In genomic region chr13:5666235-5667007, GRCm38 (mm10) we compare ENCODE assay signal across 28 mouse cellular contexts.
A peak's percentile ranks its signal among the peaks of the same experiment; 100 is the strongest.
DNase-seq lines count a peak whose midpoint lies in the region; ATAC-seq and TF ChIP-seq lines count a peak whose summit lies in the region.
"Had no signal": no experiment of that assay in that cellular context is flagged by ENCODE, and none has a peak within 500 bp of the region (broad histone marks: within the 10 kb centered on the region; RNA-seq: fewer than 3 reads in every experiment).

No protein-coding gene starts in this region.

- no peaks in the 10 kb centered on the region for H3K36me3 ChIP-seq in lung, postnatal 0 days (ENCODE audit: insufficient read depth, low read length)
- H3K36me3 ChIP-seq in C2C12 (ENCODE audit: control insufficient read depth, insufficient read depth): no peaks in the 10 kb centered on the region
- H3K36me3 ChIP-seq: embryonic facial prominence, embryonic 15.5 days; G1E; hindbrain, embryonic 12.5 days; limb, embryonic 15.5 days; liver, embryonic 15.5 days; midbrain, embryonic 10.5 days had no signal

- no peak for TF ChIP-seq CTCF in lung, postnatal 0 days (IDR thresholded peaks at IDR 0.05)
- TF ChIP-seq CTCF in lung, adult 2 months (IDR thresholded peaks at IDR 0.05; ENCODE audit: insufficient read depth, low read length): no peak
- TF ChIP-seq CTCF in C2C12 (IDR thresholded peaks at IDR 0.05; ENCODE audit: control insufficient read depth, insufficient read depth, insufficient read length) (no peak), Patski (IDR thresholded peaks at IDR 0.05) (no peak)

- no peaks in the 10 kb centered on the region for H3K27me3 ChIP-seq in lung, postnatal 0 days (replicated peaks; ENCODE audit: insufficient read depth, low read length)
- no peaks in the 10 kb centered on the region for H3K27me3 ChIP-seq in C2C12 (ENCODE audit: control insufficient read depth, insufficient read depth, insufficient read length)
- no peaks in the 10 kb centered on the region for H3K27me3 ChIP-seq in Patski
- H3K27me3 ChIP-seq: CH12.LX; embryonic facial prominence, embryonic 15.5 days; hindbrain, embryonic 12.5 days; limb, embryonic 15.5 days; liver, embryonic 15.5 days had no signal

- H3K9me3 ChIP-seq in lung, postnatal 0 days (ENCODE audit: low read length): no peaks in the 10 kb centered on the region
- H3K9me3 ChIP-seq: embryonic facial prominence, embryonic 15.5 days; G1E; hindbrain, embryonic 12.5 days; limb, embryonic 15.5 days; liver, embryonic 15.5 days; midbrain, embryonic 10.5 days had no signal

- H3K79me2 ChIP-seq in C2C12 (ENCODE audit: control insufficient read depth, insufficient read depth): no peaks in the 10 kb centered on the region

- no peaks in the 10 kb centered on the region for H3K4me1 ChIP-seq in lung, postnatal 0 days (ENCODE audit: insufficient read depth, low read depth, low read length)
- H3K4me1 ChIP-seq in lung, adult 2 months (ENCODE audit: control insufficient read depth, insufficient read depth, low read length): no peaks in the 10 kb centered on the region; the same call in 1 of the 2 replicates
- H3K4me1 ChIP-seq: embryonic facial prominence, embryonic 15.5 days; hindbrain, embryonic 12.5 days; limb, embryonic 15.5 days; liver, embryonic 15.5 days; midbrain, embryonic 10.5 days had no signal

- no peak overlapping the region for H3K9ac ChIP-seq in lung, postnatal 0 days (replicated peaks; ENCODE audit: low read depth)
- H3K9ac ChIP-seq: embryonic facial prominence, embryonic 15.5 days; hindbrain, embryonic 12.5 days; limb, embryonic 15.5 days; liver, embryonic 15.5 days had no signal

- POLR2A ChIA-PET in Patski (lab: Charles Lee): no interaction called here

- peak; percentile 65; the same call in 1 of the 2 replicates for TF ChIP-seq EP300 in lung, postnatal 0 days (IDR thresholded peaks at IDR 0.05)

- H3K79me3 ChIP-seq in C2C12 (ENCODE audit: low read depth): no peaks in the 10 kb centered on the region

- H3K27ac ChIP-seq in lung, postnatal 0 days (ENCODE audit: low read length): no peak overlapping the region
- H3K27ac ChIP-seq: embryonic facial prominence, embryonic 15.5 days; hindbrain, embryonic 12.5 days; limb, embryonic 15.5 days; liver, embryonic 15.5 days; macrophage; midbrain, embryonic 10.5 days had no signal

- CTCF ChIA-PET in Patski (lab: Charles Lee): interaction anchor here (1.5 kb wide), 1 partner anchor 9 kb away, joined by 3 read pairs; no protein-coding TSS in a partner anchor

- no peak overlapping the region for H3K4me2 ChIP-seq in lung, postnatal 0 days (replicated peaks; ENCODE audit: low read depth, low read length)
- H3K4me2 ChIP-seq: embryonic facial prominence, embryonic 15.5 days; heart, embryonic 11.5 days; hindbrain, embryonic 12.5 days; limb, embryonic 15.5 days; liver, embryonic 15.5 days had no signal

- in situ Hi-C loops in Patski (cut with MboI; ENCODE audit: low pct_unique_long_range_greater_than_20kb): no loop called here

- 47% methylated on average over 3 of the region's 3 CpGs for WGBS in lung, postnatal 0 days
- 44% methylated on average over 3 of the region's 3 CpGs for WGBS in lung, adult 2 months

- no peak overlapping the region for H3K4me3 ChIP-seq in lung, postnatal 0 days (ENCODE audit: low read depth, low read length)
- no peak overlapping the region for H3K4me3 ChIP-seq in lung, adult 2 months (replicated peaks; ENCODE audit: extremely low read depth, low read depth, low read length)
- no peak overlapping the region for H3K4me3 ChIP-seq in C2C12 (ENCODE audit: insufficient read depth, poor library complexity, severe bottlenecking)
- H3K4me3 ChIP-seq: embryonic facial prominence, embryonic 15.5 days; hindbrain, embryonic 12.5 days; limb, embryonic 15.5 days; liver, embryonic 15.5 days; midbrain, embryonic 10.5 days; myocyte had no signal

- no peak for TF ChIP-seq POLR2A in lung, adult 2 months (IDR thresholded peaks at IDR 0.05; ENCODE audit: borderline replicate concordance, extremely low read depth, low read depth, low read length)

- peak; percentile 48 for DNase-seq in lung, postnatal 0 days (ENCODE audit: low spot score)
- no peak for DNase-seq in lung, adult 2 months
- no peak for DNase-seq in Patski (ENCODE audit: low read depth, low spot score)
- DNase-seq in naive thymus-derived CD4-positive, alpha-beta T cell, adult 2 months (ENCODE audit: low read depth): peak; percentile 13
- DNase-seq in spleen, postnatal 4 days (ENCODE audit: low spot score in 2 of 2): no peak
- no peak for DNase-seq in right cerebral cortex, postnatal 10 days (ENCODE audit: low spot score in 2 of 2)
- DNase-seq: adrenal gland, postnatal 25 days; cerebellum, adult 8-10 months; heart, postnatal 10 days; kidney, adult 9 months; kidney, postnatal 36 days; layer of hippocampus, postnatal 36 days; right cerebral cortex, adult 18-20 months; thymus, adult 18-20 months; thymus, postnatal 36 days had no signal

- H3ac ChIP-seq in C2C12 (ENCODE audit: control insufficient read depth, insufficient read length, low read depth): no peak overlapping the region

- peak; percentile 25; the same call in 1 of the 2 replicates for ATAC-seq in lung, postnatal 0 days
- ATAC-seq in Patski: peak; percentile 35
- ATAC-seq: forebrain, embryonic 14.5 days; midbrain, embryonic 16.5 days had no signal

TF ChIP-seq in C2C12, 6 proteins besides CTCF, POLR2A, EP300 and RAD21:
- TF ChIP-seq USF1 (IDR thresholded peaks at IDR 0.05; ENCODE audit: low read depth): no peak
- TF ChIP-seq MYOD1 (IDR thresholded peaks at IDR 0.05; ENCODE audit: control insufficient read depth, insufficient read length, low read depth): no peak
- TF ChIP-seq FOSL1 (IDR thresholded peaks at IDR 0.05; ENCODE audit: insufficient read depth, low read length, poor library complexity, severe bottlenecking): peak; percentile 23

Comparison
In these comparisons a context has a peak if more than half of its experiments do, and no peak if none do; other contexts are left out.
1. DNase-seq: peak in lung, postnatal 0 days (single experiment) and naive thymus-derived CD4-positive, alpha-beta T cell, adult 2 months (single experiment); none in lung, adult 2 months (single experiment), Patski (single experiment), spleen, postnatal 4 days (0 of 2) and right cerebral cortex, postnatal 10 days (0 of 2).